Mouse (Mus musculus) limb, embryonic 14.5 days (tissue): ENCODE measurements around the gene AC109138.7. TPM values are rescaled to one million over a fixed set of nuclear protein-coding genes. Genes with fewer than 3 reads are reported as not detected.
A peak's percentile ranks its signal among the peaks of the same experiment; 100 is the strongest.

Source experiments
- ATAC-seq: fragments of 200-750 bp; cut with Nextera tagmentation; 2 replicates; pipeline ENCODE4 v1.8.0; 2017; ENCODE audit warnings: low read depth, moderate number of reproducible peaks, moderate TSS enrichment; ENCODE audit not compliant: low FRiP score
- DNase-seq: peaks from one replicate; pipeline ENCODE4 v3.0.0-alpha.2; 2015; ENCODE audit warnings: low spot score
- H3K27ac ChIP-seq: fragments of 300-500 bp; sonication (generic); replicated peaks from 2 replicates; pipeline ENCODE4 v1.5.1; 2014; ENCODE audit warnings: low read depth, mild to moderate bottlenecking, low read length, moderate library complexity, mixed read lengths
- H3K27me3 ChIP-seq: fragments of 300-500 bp; sonication (generic); 2 replicates; pipeline ENCODE4 v1.6.1; 2014; ENCODE audit warnings: low read length, mixed read lengths; ENCODE audit not compliant: control insufficient read depth, insufficient read depth
- H3K36me3 ChIP-seq: fragments of 300-500 bp; sonication (generic); 2 replicates; pipeline ENCODE4 v1.6.1; 2014; ENCODE audit warnings: mild to moderate bottlenecking, low read length, moderate library complexity, mixed read lengths; ENCODE audit not compliant: control insufficient read depth, insufficient read depth
- H3K4me1 ChIP-seq: fragments of 300-500 bp; sonication (generic); 2 replicates; pipeline ENCODE4 v1.6.1; 2014; ENCODE audit warnings: antibody characterized with exemption, low read length, mixed read lengths; ENCODE audit not compliant: control insufficient read depth, insufficient read depth
- H3K4me2 ChIP-seq: fragments of 300-500 bp; sonication (generic); replicated peaks from 2 replicates; pipeline ENCODE4 v1.6.1; 2014; ENCODE audit warnings: low read depth, mild to moderate bottlenecking, low read length, moderate library complexity; ENCODE audit not compliant: severe bottlenecking
- H3K4me3 ChIP-seq: fragments of 300-500 bp; sonication (generic); replicated peaks from 2 replicates; pipeline ENCODE4 v1.5.1; 2014; ENCODE audit warnings: low read length
- H3K9ac ChIP-seq: fragments of 300-500 bp; sonication (generic); 2 replicates; pipeline ENCODE4 v1.6.1; 2014; ENCODE audit warnings: mild to moderate bottlenecking, low read depth, low read length, moderate library complexity; ENCODE audit not compliant: severe bottlenecking
- H3K9me3 ChIP-seq: fragments of 300-500 bp; sonication (generic); 2 replicates; pipeline ENCODE4 v1.6.1; 2016; ENCODE audit warnings: low read length; ENCODE audit not compliant: control insufficient read depth
- POLR2A ChIP-seq: fragments of 200-500 bp; IDR thresholded peaks from 2 replicates; pipeline ENCODE4 v1.8.0; 2012; ENCODE audit warnings: inconsistent platforms, mild to moderate bottlenecking, moderate library complexity, borderline replicate concordance; ENCODE audit not compliant: insufficient read depth, insufficient read length; ENCODE audit errors: extremely low read depth
- WGBS: fragments of 180-500 bp; shearing (Covaris S2); extraction: QIAGEN DNeasy Blood & Tissue Kit; methylation state at CpG from one replicate; pipeline ENCODE4 v1.1.7; 2014; 5-methylcytosine and 5-hydroxymethylcytosine counted together
- polyA plus RNA-seq, 2 experiments: library from polyadenylated mRNA; depleted of rRNA in 1 of 2; stranded (reverse) in 1 of 2; unstranded in 1 of 2; fragments of >200 nt; fragmentation: Nextera tagmentation in 1 of 2; extraction: Ambion mirVana in 1 of 2; gene quantifications; 2 replicates each; pipeline versions ENCODE4 v1.2.1 to v1.2.3; 2012 to 2014

AC109138.7 gene
- polyA plus RNA-seq, 2 experiments = 0.83 TPM; not detected in 1

DNA sequence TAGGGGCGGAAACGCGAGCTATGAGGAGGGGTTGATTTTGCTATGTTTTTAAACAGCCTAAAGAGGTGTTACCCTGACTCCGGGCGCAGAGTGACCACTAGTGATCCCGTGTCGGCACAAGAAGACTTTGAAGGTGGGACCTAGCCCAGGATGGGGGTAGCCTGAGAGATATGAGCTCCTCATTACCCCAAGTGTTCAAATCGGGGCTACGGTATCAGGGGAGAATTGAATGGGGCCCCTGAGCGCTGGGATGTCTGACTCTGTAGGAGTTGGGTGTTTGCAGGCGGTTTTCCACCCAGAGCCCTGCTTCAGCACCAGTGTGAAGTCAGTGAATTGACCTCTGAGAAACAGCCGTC is 43.7 kb downstream of the AC109138.7 start:
- TF ChIP-seq POLR2A = no peak
- peaks cover 5% of the 10 kb centered on the region; the same call in 1 of the 2 replicates for H3K4me1 ChIP-seq
- H3K4me2 ChIP-seq = peak overlapping the region; percentile 93
- 18% methylated on average over 12 of the region's 12 CpGs for WGBS
- H3K27me3 ChIP-seq = no peaks in the 10 kb centered on the region
- no peaks in the 10 kb centered on the region for H3K9me3 ChIP-seq
- no peak overlapping the region for H3K27ac ChIP-seq
- H3K36me3 ChIP-seq = no peaks in the 10 kb centered on the region
- ATAC-seq (no peak; the same call in 1 of the 2 replicates), DNase-seq (no peak)
- H3K4me3 ChIP-seq = peak overlapping the region; percentile 65
- peak overlapping the region; percentile 69 for H3K9ac ChIP-seq

- H3K4me3 ChIP-seq = no peak overlapping the region
- H3K27me3 ChIP-seq = no peaks in the 10 kb centered on the region
- no peaks in the 10 kb centered on the region for H3K9me3 ChIP-seq
- H3K4me1 ChIP-seq = peaks cover 5% of the 10 kb centered on the region; the same call in 1 of the 2 replicates
- 61% methylated on average over 8 of the region's 8 CpGs for WGBS
- H3K9ac ChIP-seq = no peak overlapping the region
- H3K36me3 ChIP-seq = peaks cover 8% of the 10 kb centered on the region; the same call in 1 of the 2 replicates
- ATAC-seq (no peak), DNase-seq (no peak)
- no peak for TF ChIP-seq POLR2A
- no peak overlapping the region for H3K4me2 ChIP-seq
- H3K27ac ChIP-seq = no peak overlapping the region
These were observed 47.0 kb downstream of the AC109138.7 start for GRCm38 (mm10) chr19:4261038-4261698.

DNA sequence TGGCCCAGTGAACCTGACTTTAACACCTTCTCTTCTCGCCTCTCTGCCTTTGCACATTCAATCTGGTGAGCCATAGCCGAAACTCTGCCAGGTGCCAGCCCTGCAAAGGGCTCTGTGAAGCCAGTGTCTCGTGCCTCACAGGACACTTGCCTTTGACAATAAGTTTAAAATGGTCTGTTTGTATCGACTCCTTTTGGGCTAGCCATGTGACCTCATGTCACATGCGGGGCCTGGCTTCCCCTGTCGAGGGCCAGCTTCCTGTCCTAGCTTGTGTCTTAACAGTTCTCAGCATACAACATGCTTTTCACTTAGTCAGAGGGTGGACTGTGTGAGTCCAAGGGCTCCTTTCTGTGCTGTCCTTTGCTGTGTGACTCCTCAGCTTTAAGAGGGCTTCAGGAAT is 48.6 kb downstream of the AC109138.7 start:
- H3K36me3 ChIP-seq = peaks cover 8% of the 10 kb centered on the region; the same call in 1 of the 2 replicates
- WGBS = 70% methylated on average over 6 of the region's 6 CpGs
- DNase-seq = no peak
- no peak for ATAC-seq
- H3K27me3 ChIP-seq = no peaks in the 10 kb centered on the region
- no peak for TF ChIP-seq POLR2A
- no peaks in the 10 kb centered on the region for H3K9me3 ChIP-seq
- no peak overlapping the region for H3K9ac ChIP-seq
- H3K4me1 ChIP-seq = 0 out of 2 replicates have a peak, but pooled peaks cover 2% of the 10 kb centered on the region
- no peak overlapping the region for H3K4me2 ChIP-seq
- no peak overlapping the region for H3K4me3 ChIP-seq
- no peak overlapping the region for H3K27ac ChIP-seq

DNA sequence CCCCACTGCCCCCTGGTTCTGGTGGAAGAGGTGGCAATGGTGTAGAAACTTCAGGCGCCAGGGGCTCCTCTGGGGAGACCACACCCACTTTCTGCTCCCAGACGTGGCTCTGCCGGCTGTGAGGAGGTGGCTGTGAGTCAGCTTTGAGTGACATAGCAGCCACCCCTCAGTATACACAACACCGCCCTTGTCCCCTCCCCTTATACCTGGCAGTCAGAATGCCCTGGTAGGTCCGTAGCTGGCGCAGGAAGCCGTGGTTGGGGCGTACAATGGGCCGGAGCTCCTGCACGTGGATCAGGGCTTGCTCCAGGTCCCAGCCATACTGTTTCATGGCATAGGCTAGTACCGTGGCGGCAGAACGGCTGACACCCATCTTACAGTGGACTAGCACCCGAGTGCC is 49.5 kb downstream of the AC109138.7 start:
- ATAC-seq (no peak), DNase-seq (no peak)
- no peak overlapping the region for H3K4me2 ChIP-seq
- no peak for TF ChIP-seq POLR2A
- H3K27me3 ChIP-seq = no peaks in the 10 kb centered on the region
- no peaks in the 10 kb centered on the region for H3K9me3 ChIP-seq
- H3K4me3 ChIP-seq = no peak overlapping the region
- 0 out of 2 replicates have a peak, but pooled peaks cover 2% of the 10 kb centered on the region for H3K4me1 ChIP-seq
- WGBS = 63% methylated on average over 14 of the region's 14 CpGs
- H3K9ac ChIP-seq = no peak overlapping the region
- peaks cover 8% of the 10 kb centered on the region; the same call in 1 of the 2 replicates for H3K36me3 ChIP-seq
- no peak overlapping the region for H3K27ac ChIP-seq

- H3K9ac ChIP-seq = no peak overlapping the region
- H3K36me3 ChIP-seq = peaks cover 8% of the 10 kb centered on the region; the same call in 1 of the 2 replicates
- TF ChIP-seq POLR2A = no peak
- no peak overlapping the region for H3K27ac ChIP-seq
- DNase-seq (no peak), ATAC-seq (no peak)
- H3K9me3 ChIP-seq = no peaks in the 10 kb centered on the region
- no peaks in the 10 kb centered on the region for H3K27me3 ChIP-seq
- H3K4me1 ChIP-seq = 0 out of 2 replicates have a peak, but pooled peaks cover 6% of the 10 kb centered on the region
- WGBS = 94% methylated on average over 6 of the region's 6 CpGs
- H3K4me2 ChIP-seq = no peak overlapping the region
- no peak overlapping the region for H3K4me3 ChIP-seq
These were observed 50.1 kb downstream of the AC109138.7 start for GRCm38 (mm10) chr19:4264171-4264780.
